Mouse (Mus musculus): ENCODE measurements at regions not wholly inside any gene's neighbourhood (a gene's known extent, or its start where the extent isn't known, plus 50 kb on each side); places are given as distances from the start of the nearest gene placed in this dataset.

DNA sequence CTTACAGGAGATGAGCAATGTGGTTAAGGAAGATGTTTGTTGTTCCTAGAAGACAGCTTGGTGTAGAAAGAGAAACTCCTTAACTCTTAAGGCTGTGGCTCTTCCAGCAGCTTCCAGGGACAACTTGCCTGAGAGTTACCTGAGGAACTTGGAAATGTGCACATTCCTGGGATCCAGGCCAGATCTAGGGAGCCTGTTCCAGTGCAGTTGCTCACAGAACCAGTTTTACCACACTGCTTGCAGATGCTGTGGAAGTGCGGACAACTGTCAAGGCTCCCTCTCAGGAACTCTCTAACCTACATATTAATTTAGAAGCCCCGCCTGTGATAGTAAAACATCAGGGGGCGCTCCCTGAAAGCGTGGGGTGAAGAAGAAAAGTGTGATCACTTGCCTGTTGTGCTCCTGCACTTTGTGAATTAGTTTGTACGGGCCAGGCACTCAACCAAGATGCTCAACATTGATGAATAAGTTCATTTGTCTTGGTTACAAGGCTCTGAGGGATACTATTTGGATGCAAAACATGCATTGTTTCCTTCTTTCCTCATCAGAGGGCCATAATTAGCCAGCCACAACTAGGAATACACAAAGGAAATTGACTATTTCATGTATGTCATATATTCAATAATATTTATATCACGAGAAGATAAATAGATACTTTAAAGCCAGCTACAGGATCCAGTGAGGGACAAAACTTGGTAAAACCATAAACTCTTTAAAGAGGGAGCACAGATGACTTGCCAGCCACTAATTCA lies 357.1 kb upstream of the Adgrl2 start:
- WGBS = 49% methylated on average over 6 of the region's 6 CpGs
- Histone ChIP-seq H3K36me3 (ENCODE audit: control insufficient read depth, insufficient read depth) (no peaks in the 10 kb centered on the region), H3K4me1 (replicated peaks; ENCODE audit: control insufficient read depth, insufficient read depth, low read length) (no peaks in the 10 kb centered on the region), H3K4me2 (replicated peaks; ENCODE audit: low read depth) (no peak overlapping the region), H3K4me3 (ENCODE audit: low read depth, low read length) (no peak overlapping the region), H3K9me3 (ENCODE audit: control insufficient read depth) (no peaks in the 10 kb centered on the region), H3K9ac (ENCODE audit: low read depth, low read length) (no peak overlapping the region), H3K27ac (ENCODE audit: low read depth, low read length) (no peak overlapping the region), H3K27me3 (replicated peaks; ENCODE audit: control insufficient read depth, insufficient read depth, low read length) (no peaks in the 10 kb centered on the region)
- TF ChIP-seq CTCF (IDR thresholded peaks at IDR 0.05; ENCODE audit: low read depth) = no peak
- no peak for ATAC-seq

GRCm38 (mm10) chr3:149342511-149342910 lies 352.2 kb upstream of the Adgrl2 start:
- no peaks in the 10 kb centered on the region for H3K4me1 ChIP-seq (replicated peaks; ENCODE audit: control insufficient read depth, insufficient read depth, low read length)
- 78% methylated on average over 6 of the region's 6 CpGs for WGBS

GRCm38 (mm10) chr3:149339374-149339753 lies 349.0 kb upstream of the Adgrl2 start:
- Histone ChIP-seq H3K4me2 (replicated peaks; ENCODE audit: low read depth) (no peak overlapping the region), H3K4me1 (replicated peaks; ENCODE audit: control insufficient read depth, insufficient read depth, low read length) (no peaks in the 10 kb centered on the region), H3K9ac (ENCODE audit: low read depth, low read length) (no peak overlapping the region), H3K27me3 (replicated peaks; ENCODE audit: control insufficient read depth, insufficient read depth, low read length) (no peaks in the 10 kb centered on the region), H3K9me3 (ENCODE audit: control insufficient read depth) (no peaks in the 10 kb centered on the region), H3K36me3 (ENCODE audit: control insufficient read depth, insufficient read depth) (no peaks in the 10 kb centered on the region), H3K4me3 (ENCODE audit: low read depth, low read length) (no peak overlapping the region), H3K27ac (ENCODE audit: low read depth, low read length) (no peak overlapping the region)
- peak; percentile 37; the same call in 1 of the 2 replicates for ATAC-seq
- whole genome bisulfite sequencing = 58% methylated on average over 3 of the region's 3 CpGs
- no peak for TF ChIP-seq CTCF (IDR thresholded peaks at IDR 0.05; ENCODE audit: low read depth)

More at GRCm38 (mm10) chr3:149342511-149342910, 352.2 kb upstream of the Adgrl2 start:
- H3K27me3 ChIP-seq (replicated peaks; ENCODE audit: control insufficient read depth, insufficient read depth, low read length) = no peaks in the 10 kb centered on the region
- H3K36me3 ChIP-seq (ENCODE audit: control insufficient read depth, insufficient read depth) = no peaks in the 10 kb centered on the region
- no peaks in the 10 kb centered on the region for H3K9me3 ChIP-seq (ENCODE audit: control insufficient read depth)
- H3K4me3 ChIP-seq (ENCODE audit: low read depth, low read length) = no peak overlapping the region
- H3K27ac ChIP-seq (ENCODE audit: low read depth, low read length) = no peak overlapping the region
- no peak overlapping the region for H3K9ac ChIP-seq (ENCODE audit: low read depth, low read length)
- TF ChIP-seq CTCF (IDR thresholded peaks at IDR 0.05; ENCODE audit: low read depth) = no peak
- no peak for ATAC-seq
- no peak overlapping the region for H3K4me2 ChIP-seq (replicated peaks; ENCODE audit: low read depth)

GRCm38 (mm10) chr3:149338684-149339373 lies 348.5 kb upstream of the Adgrl2 start:
- no peak overlapping the region for H3K4me2 ChIP-seq (replicated peaks; ENCODE audit: low read depth)
- no peak for TF ChIP-seq CTCF (IDR thresholded peaks at IDR 0.05; ENCODE audit: low read depth)
- no peaks in the 10 kb centered on the region for H3K36me3 ChIP-seq (ENCODE audit: control insufficient read depth, insufficient read depth)
- no peaks in the 10 kb centered on the region for H3K27me3 ChIP-seq (replicated peaks; ENCODE audit: control insufficient read depth, insufficient read depth, low read length)
- 34% methylated on average over 7 of the region's 7 CpGs for WGBS
- H3K27ac ChIP-seq (ENCODE audit: low read depth, low read length) = no peak overlapping the region
- H3K9me3 ChIP-seq (ENCODE audit: control insufficient read depth) = no peaks in the 10 kb centered on the region
- no peaks in the 10 kb centered on the region for H3K4me1 ChIP-seq (replicated peaks; ENCODE audit: control insufficient read depth, insufficient read depth, low read length)
- no peak overlapping the region for H3K9ac ChIP-seq (ENCODE audit: low read depth, low read length)
- no peak overlapping the region for H3K4me3 ChIP-seq (ENCODE audit: low read depth, low read length)
- peak; percentile 81 for ATAC-seq

- H3K9ac ChIP-seq (ENCODE audit: low read depth, low read length) = no peak overlapping the region
- H3K4me1 ChIP-seq (replicated peaks; ENCODE audit: control insufficient read depth, insufficient read depth, low read length) = no peaks in the 10 kb centered on the region
- no peak overlapping the region for H3K27ac ChIP-seq (ENCODE audit: low read depth, low read length)
- ATAC-seq = no peak
- 76% methylated on average over 6 of the region's 6 CpGs for WGBS
- no peaks in the 10 kb centered on the region for H3K27me3 ChIP-seq (replicated peaks; ENCODE audit: control insufficient read depth, insufficient read depth, low read length)
- no peaks in the 10 kb centered on the region for H3K36me3 ChIP-seq (ENCODE audit: control insufficient read depth, insufficient read depth)
- H3K9me3 ChIP-seq (ENCODE audit: control insufficient read depth) = no peaks in the 10 kb centered on the region
- H3K4me2 ChIP-seq (replicated peaks; ENCODE audit: low read depth) = no peak overlapping the region
- H3K4me3 ChIP-seq (ENCODE audit: low read depth, low read length) = no peak overlapping the region
- TF ChIP-seq CTCF (IDR thresholded peaks at IDR 0.05; ENCODE audit: low read depth) = no peak
Measured at GRCm38 (mm10) chr3:149335259-149335658, 344.9 kb upstream of the Adgrl2 start.

DNA sequence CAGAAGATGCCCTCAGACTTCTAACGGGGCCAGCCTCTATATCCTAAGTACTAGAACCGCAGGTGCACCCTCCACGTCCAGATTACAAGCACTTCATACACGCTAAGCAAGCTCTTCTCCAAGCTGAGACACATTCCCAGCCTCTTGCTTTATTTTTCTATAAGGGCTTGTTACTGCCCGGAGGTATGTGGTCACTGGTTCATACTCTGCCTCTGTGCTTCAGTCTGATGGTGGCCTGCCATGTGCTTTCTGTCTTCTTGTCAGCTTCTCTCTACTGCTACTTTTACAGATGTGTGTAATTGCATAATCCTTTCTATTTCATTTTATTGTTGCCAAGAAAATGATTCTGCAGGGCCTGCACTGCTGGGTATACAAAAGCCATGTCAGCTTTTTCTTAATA lies 343.3 kb upstream of the Adgrl2 start:
- WGBS = 70% methylated on average over 5 of the region's 5 CpGs

More for the DNA sequence above, 343.3 kb upstream of the Adgrl2 start:
- H3K9ac ChIP-seq (ENCODE audit: low read depth, low read length) = no peak overlapping the region
- H3K4me2 ChIP-seq (replicated peaks; ENCODE audit: low read depth) = no peak overlapping the region
- no peak for TF ChIP-seq CTCF (IDR thresholded peaks at IDR 0.05; ENCODE audit: low read depth)
- H3K4me1 ChIP-seq (replicated peaks; ENCODE audit: control insufficient read depth, insufficient read depth, low read length) = no peaks in the 10 kb centered on the region
- H3K4me3 ChIP-seq (ENCODE audit: low read depth, low read length) = no peak overlapping the region
- H3K36me3 ChIP-seq (ENCODE audit: control insufficient read depth, insufficient read depth) = no peaks in the 10 kb centered on the region
- no peaks in the 10 kb centered on the region for H3K9me3 ChIP-seq (ENCODE audit: control insufficient read depth)
- ATAC-seq = no peak
- H3K27me3 ChIP-seq (replicated peaks; ENCODE audit: control insufficient read depth, insufficient read depth, low read length) = no peaks in the 10 kb centered on the region
- no peak overlapping the region for H3K27ac ChIP-seq (ENCODE audit: low read depth, low read length)

All from intestine, postnatal 0 days (tissue).